Mouse (Mus musculus) G1E (cell line): ENCODE results near the gene Aldh6a1.

Source experiments
- CTCF ChIP-seq: IDR thresholded peaks from 2 replicates; pipeline ENCODE4 v1.5.1; 2012; ENCODE audit warnings: low read depth, low read length, inconsistent platforms, mixed read lengths
- GATA1 ChIP-seq: IDR thresholded peaks from 2 replicates; pipeline ENCODE4 v1.6.1; 2012; ENCODE audit warnings: borderline replicate concordance, low read length, inconsistent platforms, mixed read lengths
- POLR2AphosphoS5 ChIP-seq: IDR thresholded peaks from 2 replicates; pipeline ENCODE4 v1.6.1; 2012; ENCODE audit warnings: low read depth, low read length, inconsistent platforms; ENCODE audit not compliant: insufficient replicate concordance

GRCm38 (mm10) chr12:84442526-84442925 lies 8.3 kb downstream of the Aldh6a1 start:
- TF ChIP-seq CTCF, result no peak
- no peak for TF ChIP-seq GATA1
- no peak for TF ChIP-seq POLR2AphosphoS5
